Mouse (Mus musculus) brown adipose tissue, adult 24 weeks (tissue): Measurements from ENCODE around the gene Rnf126. TPM values are rescaled to one million over a fixed set of nuclear protein-coding genes. Genes with fewer than 3 reads are reported as not detected.

ENCODE experiments used
- H3K27ac ChIP-seq: fragments of 200-500 bp; replicated peaks from 2 replicates; pipeline ENCODE4 v1.5.1; 2012; ENCODE audit warnings: low read depth, mild to moderate bottlenecking, low read length
- H3K4me1 ChIP-seq: fragments of 200-500 bp; 2 replicates; pipeline ENCODE4 v1.6.1; 2012; ENCODE audit warnings: low read length, mixed read lengths; ENCODE audit not compliant: control insufficient read depth, insufficient read depth, insufficient read length
- H3K4me3 ChIP-seq: fragments of 200-500 bp; 2 replicates; pipeline ENCODE4 v1.5.1; 2012; ENCODE audit warnings: low read depth, mild to moderate bottlenecking, low read length, moderate library complexity; ENCODE audit not compliant: insufficient read depth
- polyA plus RNA-seq: library from polyadenylated mRNA; stranded (reverse); fragments of >200 nt; gene quantifications from 2 replicates; pipeline ENCODE4 v1.2.4, GENCODE M21; 2012; ENCODE audit not compliant: missing spikeins, insufficient read depth, insufficient read length

Gene Rnf126
- 23.3 and 27.2 TPM in 2 replicates for polyA plus RNA-seq

- peak within 1 kb of the TSS; percentile 52 for H3K27ac ChIP-seq
- peaks cover 9% of the 10 kb centered on the region for H3K4me1 ChIP-seq
- peak within 1 kb of the TSS; percentile 87 for H3K4me3 ChIP-seq
Measured at GRCm38 (mm10) chr10:79766508-79767325, at the start of gene Rnf126. Gene Rnf126 (minus strand): TSS chr10:79766952.

GRCm38 (mm10) chr10:79815671-79816494 is 49.1 kb upstream of the Rnf126 start:
- Histone ChIP-seq H3K27ac (no peak overlapping the region), H3K4me1 (no peaks in the 10 kb centered on the region), H3K4me3 (no peak overlapping the region)

GRCm38 (mm10) chr10:79814271-79814842 is 47.6 kb upstream of the Rnf126 start:
- no peak overlapping the region for H3K27ac ChIP-seq
- no peaks in the 10 kb centered on the region for H3K4me1 ChIP-seq
- H3K4me3 ChIP-seq = no peak overlapping the region

- H3K4me3 ChIP-seq = no peak overlapping the region
- H3K4me1 ChIP-seq = no peaks in the 10 kb centered on the region
- H3K27ac ChIP-seq = no peak overlapping the region
Measured at GRCm38 (mm10) chr10:79811736-79812637, 45.2 kb upstream of the Rnf126 start.

- peak overlapping the region; percentile 88 for H3K27ac ChIP-seq
- H3K4me3 ChIP-seq = 0 out of 2 replicates have a peak overlapping the region, but pooled peaks have one; percentile 36
- H3K4me1 ChIP-seq = peaks cover 4% of the 10 kb centered on the region
Measured at GRCm38 (mm10) chr10:79808728-79809127, 42.0 kb upstream of the Rnf126 start.

GRCm38 (mm10) chr10:79807826-79808225 is 41.1 kb upstream of the Rnf126 start:
- Histone ChIP-seq H3K27ac (peak overlapping the region; percentile 89), H3K4me3 (peak overlapping the region; percentile 46), H3K4me1 (peaks cover 5% of the 10 kb centered on the region)

GRCm38 (mm10) chr10:79806972-79807371 is 40.2 kb upstream of the Rnf126 start:
- Histone ChIP-seq H3K4me1 (peaks cover 10% of the 10 kb centered on the region), H3K27ac (peak overlapping the region; percentile 89), H3K4me3 (peak overlapping the region; percentile 46)

- peaks cover 12% of the 10 kb centered on the region for H3K4me1 ChIP-seq
- peak overlapping the region; percentile 89 for H3K27ac ChIP-seq
- H3K4me3 ChIP-seq = peak overlapping the region; percentile 46
Measured at GRCm38 (mm10) chr10:79806331-79806730, 39.6 kb upstream of the Rnf126 start.

GRCm38 (mm10) chr10:79805636-79806035 is 38.9 kb upstream of the Rnf126 start:
- H3K4me1 ChIP-seq = peaks cover 12% of the 10 kb centered on the region
- peak overlapping the region; percentile 89 for H3K27ac ChIP-seq
- H3K4me3 ChIP-seq = peak overlapping the region; percentile 46

GRCm38 (mm10) chr10:79803716-79804323 is 37.1 kb upstream of the Rnf126 start:
- Histone ChIP-seq H3K4me3 (no peak overlapping the region), H3K27ac (no peak overlapping the region), H3K4me1 (peaks cover 12% of the 10 kb centered on the region)

- Histone ChIP-seq H3K4me3 (no peak overlapping the region), H3K27ac (peak overlapping the region; percentile 23; the same call in 1 of the 2 replicates)
Measured at GRCm38 (mm10) chr10:79802331-79802971, 35.7 kb upstream of the Rnf126 start.

GRCm38 (mm10) chr10:79801837-79802236 is 35.1 kb upstream of the Rnf126 start:
- Histone ChIP-seq H3K4me1 (peaks cover 17% of the 10 kb centered on the region), H3K4me3 (no peak overlapping the region), H3K27ac (peak overlapping the region; percentile 23; the same call in 1 of the 2 replicates)

More at GRCm38 (mm10) chr10:79802331-79802971, 35.7 kb upstream of the Rnf126 start:
- peaks cover 14% of the 10 kb centered on the region for H3K4me1 ChIP-seq

- no peak overlapping the region for H3K4me3 ChIP-seq
- no peak overlapping the region for H3K27ac ChIP-seq
- peaks cover 17% of the 10 kb centered on the region for H3K4me1 ChIP-seq
Measured at GRCm38 (mm10) chr10:79800508-79800907, 33.8 kb upstream of the Rnf126 start.
